Mouse (Mus musculus): Measurements from ENCODE around the gene AU022252. TPM values are rescaled to one million over a fixed set of nuclear protein-coding genes. Genes with fewer than 3 reads are reported as not detected.
"Not testable (repeated sequence)": the region's sequence is repeated elsewhere in the genome, so short reads cannot be mapped to it uniquely, and the experiment has no call there.

Gene AU022252
- total RNA-seq (2014; rRNA removed; ENCODE audit: low replicate concordance): 7.1 and 7.5 TPM in 2 replicates
- polyA plus RNA-seq (2015; fragmentation: Nextera tagmentation; extraction: Ambion mirVana): 15.5 and 18.4 TPM in 2 replicates

- WGBS: under 1% methylated on average over 67 of the region's 71 CpGs
- peak; percentile 98 for ATAC-seq (ENCODE audit: insufficient read depth, low read depth)
These were observed at the start of gene AU022252, which contains the start of gene P3h1 for GRCm38 (mm10) chr4:119232410-119233255. TSS of gene AU022252 (minus strand) at chr4:119232712. TSS of gene P3h1 (plus strand) at chr4:119232915.

GRCm38 (mm10) chr4:119278784-119279183 lies 46.3 kb upstream of the AU022252 start:
- not testable (repeated sequence) for ATAC-seq (ENCODE audit: insufficient read depth, low read depth)
- WGBS: 84% methylated on average over 15 of the region's 15 CpGs
- peaks cover 68% of the 10 kb centered on the region for H3K36me3 ChIP-seq (replicated peaks; ENCODE audit: control insufficient read depth, insufficient read depth, low read length)

More at GRCm38 (mm10) chr4:119232410-119233255, at the start of gene AU022252, which contains the start of gene P3h1:
- H3K4me2 ChIP-seq (ENCODE audit: low read depth, low read length): peak within 1 kb of the TSS; percentile 90
- no peaks in the 10 kb centered on the region for H3K27me3 ChIP-seq (ENCODE audit: control insufficient read depth, insufficient read depth, low read length)
- no peak for TF ChIP-seq EP300 (IDR thresholded peaks at IDR 0.05; ENCODE audit: low read depth)
- no peak for TF ChIP-seq CTCF (IDR thresholded peaks at IDR 0.05; ENCODE audit: low read depth)
- peak within 1 kb of the TSS; percentile 83 for H3K4me3 ChIP-seq (ENCODE audit: low read depth, low read length)
- peaks cover 6% of the 10 kb centered on the region for H3K4me1 ChIP-seq (ENCODE audit: control insufficient read depth, insufficient read depth)
- H3K9ac ChIP-seq (replicated peaks; ENCODE audit: low read depth, low read length): peak within 1 kb of the TSS; percentile 77
- no peaks in the 10 kb centered on the region for H3K9me3 ChIP-seq (replicated peaks; ENCODE audit: control insufficient read depth, low read length)
- peak within 1 kb of the TSS; percentile 73 for H3K27ac ChIP-seq (ENCODE audit: low read depth)
- peaks cover 26% of the 10 kb centered on the region for H3K36me3 ChIP-seq (replicated peaks; ENCODE audit: control insufficient read depth, insufficient read depth, low read length)
- peak; percentile 100 for DNase-seq (ENCODE audit: low spot score)

GRCm38 (mm10) chr4:119275726-119276125 lies 43.2 kb upstream of the AU022252 start:
- Histone ChIP-seq H3K4me2 (ENCODE audit: low read depth, low read length) (no peak overlapping the region), H3K9ac (replicated peaks; ENCODE audit: low read depth, low read length) (no peak overlapping the region), H3K27ac (ENCODE audit: low read depth) (peak overlapping the region; percentile 86), H3K27me3 (ENCODE audit: control insufficient read depth, insufficient read depth, low read length) (no peaks in the 10 kb centered on the region), H3K36me3 (replicated peaks; ENCODE audit: control insufficient read depth, insufficient read depth, low read length) (peaks cover 61% of the 10 kb centered on the region), H3K4me3 (ENCODE audit: low read depth, low read length) (no peak overlapping the region), H3K9me3 (replicated peaks; ENCODE audit: control insufficient read depth, low read length) (no peaks in the 10 kb centered on the region), H3K4me1 (ENCODE audit: control insufficient read depth, insufficient read depth) (no peaks in the 10 kb centered on the region)
- no peak for TF ChIP-seq CTCF (IDR thresholded peaks at IDR 0.05; ENCODE audit: low read depth)
- TF ChIP-seq EP300 (IDR thresholded peaks at IDR 0.05; ENCODE audit: low read depth): no peak
- ATAC-seq (ENCODE audit: insufficient read depth, low read depth) (0 out of 2 replicates have a peak, but pooled peaks have one; percentile 18), DNase-seq (ENCODE audit: low spot score) (no peak)
- WGBS: 60% methylated on average over 2 of the region's 2 CpGs

More at GRCm38 (mm10) chr4:119278784-119279183, 46.3 kb upstream of the AU022252 start:
- H3K9ac ChIP-seq (replicated peaks; ENCODE audit: low read depth, low read length); H3K4me2 ChIP-seq (ENCODE audit: low read depth, low read length); DNase-seq (ENCODE audit: low spot score); H3K4me3 ChIP-seq (ENCODE audit: low read depth, low read length); H3K27ac ChIP-seq (ENCODE audit: low read depth); H3K9me3 ChIP-seq (replicated peaks; ENCODE audit: control insufficient read depth, low read length); H3K27me3 ChIP-seq (ENCODE audit: control insufficient read depth, insufficient read depth, low read length); H3K4me1 ChIP-seq (ENCODE audit: control insufficient read depth, insufficient read depth): not testable (repeated sequence)

- WGBS: 36% methylated on average over 2 of the region's 2 CpGs
- H3K4me1 ChIP-seq (ENCODE audit: control insufficient read depth, insufficient read depth): no peaks in the 10 kb centered on the region
- H3K4me3 ChIP-seq (ENCODE audit: low read depth, low read length): no peak overlapping the region
- peak; percentile 71; the same call in 1 of the 2 replicates for TF ChIP-seq EP300 (IDR thresholded peaks at IDR 0.05; ENCODE audit: low read depth)
- no peak for TF ChIP-seq CTCF (IDR thresholded peaks at IDR 0.05; ENCODE audit: low read depth)
- peak overlapping the region; percentile 86 for H3K27ac ChIP-seq (ENCODE audit: low read depth)
- peaks cover 63% of the 10 kb centered on the region for H3K36me3 ChIP-seq (replicated peaks; ENCODE audit: control insufficient read depth, insufficient read depth, low read length)
- peak; percentile 68 for DNase-seq (ENCODE audit: low spot score)
- no peaks in the 10 kb centered on the region for H3K9me3 ChIP-seq (replicated peaks; ENCODE audit: control insufficient read depth, low read length)
- H3K27me3 ChIP-seq (ENCODE audit: control insufficient read depth, insufficient read depth, low read length): no peaks in the 10 kb centered on the region
- peak; percentile 70 for ATAC-seq (ENCODE audit: insufficient read depth, low read depth)
- H3K4me2 ChIP-seq (ENCODE audit: low read depth, low read length): 0 out of 2 replicates have a peak overlapping the region, but pooled peaks have one; percentile 2
- H3K9ac ChIP-seq (replicated peaks; ENCODE audit: low read depth, low read length): no peak overlapping the region
These were observed 42.7 kb upstream of the AU022252 start for GRCm38 (mm10) chr4:119275226-119275625.

DNA sequence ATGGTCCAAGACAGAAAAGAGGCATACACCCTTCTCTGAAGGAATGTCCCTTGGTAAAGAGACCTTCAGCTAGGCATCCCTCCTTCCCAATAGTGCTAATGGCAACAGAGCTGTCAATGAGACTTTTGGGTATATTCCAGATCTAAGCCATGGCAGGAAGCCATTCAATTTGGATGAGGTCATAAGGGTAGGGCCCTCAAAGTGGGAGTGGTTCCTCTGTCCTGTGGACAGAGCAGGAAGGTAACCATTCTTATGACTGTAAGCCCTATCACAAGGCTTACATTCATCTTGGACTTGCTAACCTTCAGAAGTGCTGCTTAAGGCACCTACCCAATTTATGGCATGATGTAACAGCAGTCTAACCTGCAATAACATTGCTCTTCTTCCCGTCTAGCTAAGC lies 42.1 kb upstream of the AU022252 start:
- Histone ChIP-seq H3K9ac (replicated peaks; ENCODE audit: low read depth, low read length) (no peak overlapping the region), H3K27me3 (ENCODE audit: control insufficient read depth, insufficient read depth, low read length) (no peaks in the 10 kb centered on the region), H3K36me3 (replicated peaks; ENCODE audit: control insufficient read depth, insufficient read depth, low read length) (peaks cover 61% of the 10 kb centered on the region), H3K27ac (ENCODE audit: low read depth) (peak overlapping the region; percentile 86), H3K4me2 (ENCODE audit: low read depth, low read length) (0 out of 2 replicates have a peak overlapping the region, but pooled peaks have one; percentile 2), H3K4me3 (ENCODE audit: low read depth, low read length) (no peak overlapping the region), H3K9me3 (replicated peaks; ENCODE audit: control insufficient read depth, low read length) (no peaks in the 10 kb centered on the region), H3K4me1 (ENCODE audit: control insufficient read depth, insufficient read depth) (no peaks in the 10 kb centered on the region)
- DNase-seq (ENCODE audit: low spot score): no peak
- peak; percentile 81 for ATAC-seq (ENCODE audit: insufficient read depth, low read depth)
- TF ChIP-seq EP300 (IDR thresholded peaks at IDR 0.05; ENCODE audit: low read depth) (no peak), CTCF (IDR thresholded peaks at IDR 0.05; ENCODE audit: low read depth) (no peak)
- 65% methylated on average over 1 of the region's 1 CpGs for WGBS

Measured in heart, postnatal 0 days (tissue).